Mouse (Mus musculus) heart, embryonic 11.5 days (tissue): ENCODE data around the gene Dbndd2. TPM values are rescaled to one million over a fixed set of nuclear protein-coding genes. Genes with fewer than 3 reads are reported as not detected.

Experiments
- ATAC-seq: fragments of 200-750 bp; cut with Nextera tagmentation; replicated peaks from 2 replicates; pipeline ENCODE4 v1.8.0; 2017; ENCODE audit warnings: moderate library complexity; ENCODE audit not compliant: insufficient number of reproducible peaks, low FRiP score, low TSS enrichment
- H3K27ac ChIP-seq: fragments of 300-500 bp; sonication (generic); 2 replicates; pipeline ENCODE4 v1.5.1; 2014; ENCODE audit warnings: mild to moderate bottlenecking, low read depth, low read length
- H3K27me3 ChIP-seq: fragments of 300-500 bp; sonication (generic); 2 replicates; pipeline ENCODE4 v1.6.1; 2014; ENCODE audit warnings: mild to moderate bottlenecking, low read length, mixed read lengths; ENCODE audit not compliant: control insufficient read depth, insufficient read depth
- H3K36me3 ChIP-seq: fragments of 300-500 bp; sonication (generic); 2 replicates; pipeline ENCODE4 v1.6.1; 2014; ENCODE audit warnings: mild to moderate bottlenecking, low read length, moderate library complexity, mixed read lengths; ENCODE audit not compliant: control insufficient read depth, insufficient read depth
- H3K4me1 ChIP-seq: fragments of 300-500 bp; sonication (generic); 2 replicates; pipeline ENCODE4 v1.6.1; 2014; ENCODE audit warnings: low read length; ENCODE audit not compliant: control insufficient read depth, insufficient read depth
- H3K4me2 ChIP-seq: fragments of 300-500 bp; sonication (generic); 2 replicates; pipeline ENCODE4 v1.6.1; 2014; ENCODE audit warnings: mild to moderate bottlenecking, moderate library complexity
- H3K4me3 ChIP-seq: fragments of 300-500 bp; sonication (generic); 2 replicates; pipeline ENCODE4 v1.5.1; 2014; ENCODE audit warnings: low read depth, low read length
- H3K9ac ChIP-seq: fragments of 300-500 bp; sonication (generic); 2 replicates; pipeline ENCODE4 v1.6.1; 2014; ENCODE audit warnings: mild to moderate bottlenecking, low read depth, low read length, moderate library complexity
- H3K9me3 ChIP-seq: fragments of 300-500 bp; sonication (generic); replicated peaks from 2 replicates; pipeline ENCODE4 v1.6.1; 2016; ENCODE audit warnings: low read length; ENCODE audit not compliant: control insufficient read depth
- WGBS: fragments of 180-500 bp; shearing (Covaris S2); extraction: QIAGEN DNeasy Blood & Tissue Kit; methylation state at CpG from one replicate; pipeline ENCODE4 v1.1.7; 2014; ENCODE audit not compliant: insufficient replicate concordance; 5-methylcytosine and 5-hydroxymethylcytosine counted together
- polyA plus RNA-seq: library from polyadenylated mRNA; unstranded; fragments of >200 nt; fragmentation: Nextera tagmentation; extraction: Ambion mirVana; gene quantifications from 2 replicates; pipeline ENCODE4 v1.2.1, GENCODE M21; 2014

Gene Dbndd2
- polyA plus RNA-seq, 1 experiment from 2014 or later: 16.5 TPM

- no peaks in the 10 kb centered on the region for H3K27me3 ChIP-seq
- no peaks in the 10 kb centered on the region for H3K36me3 ChIP-seq
- H3K9me3 ChIP-seq: no peaks in the 10 kb centered on the region
- no peak overlapping the region for H3K27ac ChIP-seq
- WGBS: 71% methylated on average over 9 of the region's 9 CpGs
- no peak overlapping the region for H3K9ac ChIP-seq
- no peak for ATAC-seq
- no peaks in the 10 kb centered on the region for H3K4me1 ChIP-seq
- H3K4me2 ChIP-seq: no peak overlapping the region
- H3K4me3 ChIP-seq: no peak overlapping the region
These were observed 30.0 kb downstream of the Dbndd2 start for GRCm38 (mm10) chr2:164515897-164516296.

GRCm38 (mm10) chr2:164516592-164516991 lies 30.7 kb downstream of the Dbndd2 start:
- Histone ChIP-seq H3K4me2 (no peak overlapping the region), H3K36me3 (no peaks in the 10 kb centered on the region), H3K27me3 (no peaks in the 10 kb centered on the region; the same call in 1 of the 2 replicates), H3K4me3 (no peak overlapping the region), H3K27ac (no peak overlapping the region), H3K9ac (no peak overlapping the region), H3K4me1 (no peaks in the 10 kb centered on the region), H3K9me3 (no peaks in the 10 kb centered on the region)
- 84% methylated on average over 11 of the region's 11 CpGs for WGBS
- ATAC-seq: no peak

GRCm38 (mm10) chr2:164517485-164518221 lies 31.7 kb downstream of the Dbndd2 start:
- Histone ChIP-seq H3K9me3 (no peaks in the 10 kb centered on the region), H3K27me3 (peaks cover 3% of the 10 kb centered on the region; the same call in 1 of the 2 replicates), H3K4me2 (no peak overlapping the region), H3K4me3 (no peak overlapping the region), H3K9ac (no peak overlapping the region), H3K27ac (no peak overlapping the region), H3K4me1 (no peaks in the 10 kb centered on the region), H3K36me3 (no peaks in the 10 kb centered on the region)
- no peak for ATAC-seq
- WGBS: 35% methylated on average over 9 of the region's 10 CpGs

- H3K4me2 ChIP-seq: no peak overlapping the region
- H3K9ac ChIP-seq: no peak overlapping the region
- no peaks in the 10 kb centered on the region for H3K4me1 ChIP-seq
- H3K9me3 ChIP-seq: no peaks in the 10 kb centered on the region
- 42% methylated on average over 11 of the region's 11 CpGs for WGBS
- no peak overlapping the region for H3K27ac ChIP-seq
- H3K36me3 ChIP-seq: no peaks in the 10 kb centered on the region
- ATAC-seq: no peak
- H3K4me3 ChIP-seq: no peak overlapping the region
- H3K27me3 ChIP-seq: peaks cover 3% of the 10 kb centered on the region; the same call in 1 of the 2 replicates
These were observed 32.6 kb downstream of the Dbndd2 start for GRCm38 (mm10) chr2:164518266-164519170.

- Histone ChIP-seq H3K27ac (no peak overlapping the region), H3K4me3 (no peak overlapping the region)
These were observed 33.2 kb downstream of the Dbndd2 start for GRCm38 (mm10) chr2:164519171-164519526.

GRCm38 (mm10) chr2:164520782-164521181 lies 34.9 kb downstream of the Dbndd2 start:
- H3K36me3 ChIP-seq: no peaks in the 10 kb centered on the region
- no peak overlapping the region for H3K4me3 ChIP-seq
- no peak overlapping the region for H3K27ac ChIP-seq
- no peaks in the 10 kb centered on the region for H3K9me3 ChIP-seq
- no peak overlapping the region for H3K4me2 ChIP-seq
- H3K9ac ChIP-seq: no peak overlapping the region
- H3K27me3 ChIP-seq: peaks cover 3% of the 10 kb centered on the region; the same call in 1 of the 2 replicates
- ATAC-seq: no peak; the same call in 1 of the 2 replicates
- H3K4me1 ChIP-seq: no peaks in the 10 kb centered on the region
- 8% methylated on average over 3 of the region's 3 CpGs for WGBS

More at GRCm38 (mm10) chr2:164519171-164519526, 33.2 kb downstream of the Dbndd2 start:
- Histone ChIP-seq H3K9ac (no peak overlapping the region), H3K27me3 (peaks cover 3% of the 10 kb centered on the region; the same call in 1 of the 2 replicates), H3K36me3 (no peaks in the 10 kb centered on the region), H3K4me2 (no peak overlapping the region), H3K4me1 (no peaks in the 10 kb centered on the region), H3K9me3 (no peaks in the 10 kb centered on the region)
- WGBS: 69% methylated on average over 6 of the region's 6 CpGs
- no peak for ATAC-seq

DNA sequence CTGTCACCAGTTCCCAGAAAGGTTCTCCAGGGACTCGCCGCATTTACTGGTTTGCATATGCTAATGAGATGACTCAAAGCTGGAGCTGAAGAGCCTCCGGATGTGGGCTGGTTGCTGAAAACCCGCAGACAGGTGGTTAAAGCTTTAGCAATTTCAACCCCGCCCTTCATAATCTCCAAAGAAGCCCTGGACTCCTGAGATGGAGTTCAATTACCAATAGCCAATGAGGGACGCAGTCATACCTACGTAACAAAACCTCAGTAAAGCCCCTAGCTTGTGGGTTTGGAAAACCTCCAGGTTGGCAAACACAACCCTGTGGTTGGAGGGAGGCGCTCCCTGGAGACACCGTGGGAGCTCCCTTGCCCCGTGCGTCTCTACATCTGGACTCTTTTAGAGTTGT lies 35.9 kb downstream of the Dbndd2 start:
- no peak overlapping the region for H3K9ac ChIP-seq
- no peak overlapping the region for H3K4me2 ChIP-seq
- H3K4me3 ChIP-seq: no peak overlapping the region
- 15% methylated on average over 11 of the region's 11 CpGs for WGBS
- no peaks in the 10 kb centered on the region for H3K4me1 ChIP-seq
- H3K36me3 ChIP-seq: no peaks in the 10 kb centered on the region
- H3K27me3 ChIP-seq: peaks cover 3% of the 10 kb centered on the region; the same call in 1 of the 2 replicates
- no peak for ATAC-seq
- H3K9me3 ChIP-seq: no peaks in the 10 kb centered on the region
- H3K27ac ChIP-seq: no peak overlapping the region

DNA sequence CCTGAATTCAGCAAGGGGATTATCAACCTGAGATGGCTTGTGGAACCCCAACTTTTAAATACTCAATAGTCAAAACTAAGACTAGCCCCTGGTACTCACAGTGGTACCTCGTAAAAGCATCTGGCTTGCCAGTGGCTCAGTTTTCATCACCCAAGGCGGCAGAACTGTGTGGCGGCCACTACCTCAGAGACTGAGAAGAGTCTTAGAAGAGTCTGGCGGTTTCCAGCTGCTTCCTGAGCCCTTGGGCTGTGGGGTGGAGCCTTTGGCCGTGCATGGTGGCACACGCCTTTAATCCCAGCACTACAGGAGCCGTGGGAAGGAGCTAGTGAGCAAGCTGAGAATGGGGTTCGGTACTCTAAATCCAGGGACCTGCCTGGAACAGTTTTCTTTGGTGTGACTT lies 36.4 kb downstream of the Dbndd2 start:
- no peaks in the 10 kb centered on the region for H3K4me1 ChIP-seq
- H3K4me2 ChIP-seq: no peak overlapping the region
- H3K9ac ChIP-seq: no peak overlapping the region
- no peak overlapping the region for H3K4me3 ChIP-seq
- no peak for ATAC-seq
- WGBS: 22% methylated on average over 8 of the region's 8 CpGs
- no peak overlapping the region for H3K27ac ChIP-seq
- H3K27me3 ChIP-seq: peaks cover 3% of the 10 kb centered on the region; the same call in 1 of the 2 replicates
- no peaks in the 10 kb centered on the region for H3K36me3 ChIP-seq
- H3K9me3 ChIP-seq: no peaks in the 10 kb centered on the region
